Comparison of ENCODE assay signal across 11 mouse cellular contexts in the genomic region with DNA sequence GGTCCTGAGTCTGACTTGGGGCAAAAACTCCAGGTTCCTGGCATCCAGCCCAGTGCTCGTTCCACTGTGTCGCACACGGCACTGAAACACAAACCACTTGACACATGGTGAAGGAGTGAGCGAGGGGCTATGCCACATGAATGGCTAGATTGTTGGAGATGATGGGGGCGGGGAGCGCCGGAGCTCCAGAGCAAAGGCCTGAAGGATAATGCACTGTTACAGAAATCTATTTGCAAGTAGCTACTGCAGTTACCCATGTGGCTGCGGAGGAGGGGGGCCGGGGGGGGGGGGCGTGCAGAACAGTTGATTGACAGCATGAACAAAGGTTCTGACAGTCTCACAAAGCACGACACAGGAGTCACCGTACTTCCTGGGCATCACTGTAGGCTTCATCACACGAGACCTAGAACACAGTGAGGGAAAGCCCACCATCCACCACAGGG.
A peak's percentile ranks its signal among the peaks of the same experiment; 100 is the strongest.
DNase-seq lines count a peak whose midpoint lies in the region; ATAC-seq and TF ChIP-seq lines count a peak whose summit lies in the region.
"Had no signal": no experiment of that assay in that cellular context is flagged by ENCODE, and none has a peak within 500 bp of the region (broad histone marks: within the 10 kb centered on the region; RNA-seq: fewer than 3 reads in every experiment).

No protein-coding gene starts in this region.

- no peak for DNase-seq in heart, adult 9 months (ENCODE audit: low spot score in 2 of 2)
- peak; percentile 77 to 82 for DNase-seq in kidney, postnatal 25 days
- DNase-seq in midbrain, postnatal 0 days (ENCODE audit: low spot score) = peak; percentile 77
- no peak for DNase-seq in layer of hippocampus, postnatal 14 days (ENCODE audit: low spot score in 2 of 2)
- no peak for DNase-seq in urinary bladder, postnatal 14 days (ENCODE audit: low spot score)
- DNase-seq in thymus, postnatal 10 days (ENCODE audit: low spot score in 2 of 2) = no peak
- DNase-seq: cerebellum, adult 11 months had no signal

- no peak overlapping the region for H3K27ac ChIP-seq in heart, embryonic 13.5 days (replicated peaks)
- no peak overlapping the region for H3K27ac ChIP-seq in forebrain, embryonic 15.5 days (replicated peaks)
- H3K27ac ChIP-seq in midbrain, postnatal 0 days (ENCODE audit: low read depth, low read length) = no peak overlapping the region
- H3K27ac ChIP-seq: limb, embryonic 15.5 days had no signal

- no peak overlapping the region for H3K4me3 ChIP-seq in heart, embryonic 13.5 days
- H3K4me3 ChIP-seq in forebrain, embryonic 15.5 days = no peak overlapping the region
- H3K4me3 ChIP-seq in midbrain, postnatal 0 days (ENCODE audit: low read depth, low read length) = no peak overlapping the region
- H3K4me3 ChIP-seq: limb, embryonic 15.5 days had no signal

- TF ChIP-seq CTCF in midbrain, postnatal 0 days (IDR thresholded peaks at IDR 0.05) = no peak

- H3K4me1 ChIP-seq in heart, embryonic 13.5 days = peaks cover 15% of the 10 kb centered on the region
- peaks cover 13% of the 10 kb centered on the region for H3K4me1 ChIP-seq in forebrain, embryonic 15.5 days
- H3K4me1 ChIP-seq in midbrain, postnatal 0 days (ENCODE audit: insufficient read depth, low read length) = no peaks in the 10 kb centered on the region

- WGBS in heart, embryonic 13.5 days = 40% methylated on average over 13 of the region's 13 CpGs
- 11% methylated on average over 13 of the region's 13 CpGs for WGBS in forebrain, embryonic 15.5 days
- 15% methylated on average over 11 of the region's 13 CpGs for WGBS in midbrain, postnatal 0 days

- H3K27me3 ChIP-seq in heart, embryonic 13.5 days (replicated peaks) = no peaks in the 10 kb centered on the region
- H3K27me3 ChIP-seq in forebrain, embryonic 15.5 days = peaks cover 12% of the 10 kb centered on the region
- peaks cover 6% of the 10 kb centered on the region; the same call in 1 of the 2 replicates for H3K27me3 ChIP-seq in midbrain, postnatal 0 days (ENCODE audit: insufficient read depth, low read length)
- H3K27me3 ChIP-seq: CH12.LX; limb, embryonic 15.5 days had no signal

- no peak overlapping the region for H3K9ac ChIP-seq in heart, embryonic 13.5 days
- no peak overlapping the region for H3K9ac ChIP-seq in forebrain, embryonic 15.5 days (replicated peaks)
- no peak overlapping the region for H3K9ac ChIP-seq in midbrain, postnatal 0 days (replicated peaks; ENCODE audit: low read length, poor library complexity, severe bottlenecking)
- H3K9ac ChIP-seq: limb, embryonic 15.5 days had no signal

- H3K9me3 ChIP-seq in heart, embryonic 13.5 days = no peaks in the 10 kb centered on the region
- H3K9me3 ChIP-seq in forebrain, embryonic 15.5 days = no peaks in the 10 kb centered on the region
- H3K9me3 ChIP-seq in midbrain, postnatal 0 days (ENCODE audit: low read length) = no peaks in the 10 kb centered on the region
- H3K9me3 ChIP-seq: limb, embryonic 15.5 days had no signal

- ATAC-seq in heart, embryonic 13.5 days (ENCODE audit: extremely low read depth, insufficient number of reproducible peaks, low FRiP score, low TSS enrichment) = peak; percentile 51; the same call in 1 of the 2 replicates
- peak; percentile 87 for ATAC-seq in forebrain, embryonic 15.5 days (replicated peaks)
- peak; percentile 65 for ATAC-seq in midbrain, postnatal 0 days (ENCODE audit: low FRiP score)

- H3K4me2 ChIP-seq in heart, embryonic 13.5 days = peak overlapping the region; percentile 8; the same call in 1 of the 2 replicates
- H3K4me2 ChIP-seq in forebrain, embryonic 15.5 days (replicated peaks) = peak overlapping the region; percentile 17
- 0 out of 2 replicates have a peak overlapping the region, but pooled peaks have one; percentile 9 for H3K4me2 ChIP-seq in midbrain, postnatal 0 days (ENCODE audit: low read depth, low read length, poor library complexity, severe bottlenecking)

- H3K36me3 ChIP-seq in heart, embryonic 13.5 days = no peaks in the 10 kb centered on the region
- H3K36me3 ChIP-seq in forebrain, embryonic 15.5 days = no peaks in the 10 kb centered on the region
- H3K36me3 ChIP-seq in midbrain, postnatal 0 days (ENCODE audit: insufficient read depth, low read length) = no peaks in the 10 kb centered on the region
- H3K36me3 ChIP-seq: limb, embryonic 15.5 days had no signal

Comparison
In these comparisons a context has a peak if more than half of its experiments do, and no peak if none do; other contexts are left out.
1. DNase-seq: peak in kidney, postnatal 25 days (2 of 2) and midbrain, postnatal 0 days (single experiment); none in heart, adult 9 months (0 of 2), layer of hippocampus, postnatal 14 days (0 of 2), urinary bladder, postnatal 14 days (single experiment) and thymus, postnatal 10 days (0 of 2).
2. Peak in every context shown above with its lines, with median percentiles within 50 percentile points of each other: ATAC-seq and H3K4me2 ChIP-seq.